ENCODE assay signal across 10 mouse cellular contexts in the genomic region with DNA sequence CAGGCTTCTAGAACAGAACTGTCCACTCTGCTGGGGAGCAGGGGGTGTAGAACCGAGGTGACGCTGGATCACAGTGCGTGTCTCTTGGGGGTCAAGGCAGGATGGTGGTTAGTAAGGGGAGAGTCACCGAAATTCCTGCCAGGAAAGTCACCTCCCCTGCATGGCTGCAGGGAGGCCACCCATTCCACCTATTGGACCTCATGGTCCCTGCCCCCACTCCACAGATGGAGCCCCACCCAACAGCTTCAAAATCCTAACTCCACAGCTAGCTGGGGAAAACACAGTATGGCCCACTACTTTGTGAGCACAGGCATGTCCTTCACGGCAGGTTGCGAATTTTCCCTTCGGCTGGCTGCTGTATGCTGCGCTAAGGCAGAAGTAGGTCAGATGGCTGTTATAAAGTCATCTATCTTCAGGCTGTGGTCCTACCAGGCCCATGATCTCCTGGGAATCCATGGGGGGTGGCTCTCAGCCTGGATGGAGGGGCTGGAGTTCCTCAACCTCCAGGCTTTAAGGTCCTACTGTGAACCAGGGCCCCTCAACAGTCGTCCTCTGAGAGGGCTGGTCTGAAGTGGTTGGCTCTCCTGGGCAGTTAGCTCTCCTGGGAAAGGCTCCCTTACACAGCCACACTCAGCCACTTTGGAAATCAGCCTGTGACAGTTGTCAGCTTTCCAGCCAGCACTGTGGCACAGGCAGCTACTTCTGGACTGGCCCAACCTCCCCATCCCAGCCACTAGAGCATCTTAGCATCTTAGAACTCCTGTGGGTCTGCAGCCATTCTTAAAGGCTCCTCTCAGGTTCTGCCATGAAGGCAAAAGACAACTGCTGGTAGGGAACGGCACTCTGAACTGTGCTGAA.
DNase-seq lines count a peak whose midpoint lies in the region; ATAC-seq lines count a peak whose summit lies in the region.
"Had no signal": no experiment of that assay in that cellular context is flagged by ENCODE, and none has a peak within 500 bp of the region (broad histone marks: within the 10 kb centered on the region; RNA-seq: fewer than 3 reads in every experiment).

No protein-coding gene starts in this region.

- H3K4me2 ChIP-seq in forebrain, embryonic 12.5 days: no peak overlapping the region
- H3K4me2 ChIP-seq in heart, embryonic 13.5 days: no peak overlapping the region
- no peak overlapping the region for H3K4me2 ChIP-seq in intestine, embryonic 16.5 days (ENCODE audit: low read depth, low read length)
- H3K4me2 ChIP-seq in forebrain, embryonic 15.5 days (replicated peaks): no peak overlapping the region

- 92% methylated on average over 10 of the region's 10 CpGs for WGBS in forebrain, embryonic 10.5 days
- 91% methylated on average over 10 of the region's 10 CpGs for WGBS in forebrain, embryonic 12.5 days
- WGBS in heart, embryonic 13.5 days: 81% methylated on average over 10 of the region's 10 CpGs
- 82% methylated on average over 10 of the region's 10 CpGs for whole genome bisulfite sequencing in intestine, embryonic 16.5 days
- WGBS in forebrain, embryonic 15.5 days: 84% methylated on average over 10 of the region's 10 CpGs

- peaks cover 30% of the 10 kb centered on the region for H3K4me1 ChIP-seq in forebrain, embryonic 10.5 days
- peaks cover 21% of the 10 kb centered on the region for H3K4me1 ChIP-seq in forebrain, embryonic 12.5 days
- H3K4me1 ChIP-seq in heart, embryonic 13.5 days: peaks cover 74% of the 10 kb centered on the region
- peaks cover 13% of the 10 kb centered on the region for H3K4me1 ChIP-seq in intestine, embryonic 16.5 days (ENCODE audit: control insufficient read depth, insufficient read depth, low read length)
- peaks cover 15% of the 10 kb centered on the region for H3K4me1 ChIP-seq in forebrain, embryonic 15.5 days

- no peak overlapping the region for H3K9ac ChIP-seq in forebrain, embryonic 12.5 days
- no peak overlapping the region for H3K9ac ChIP-seq in heart, embryonic 13.5 days
- no peak overlapping the region for H3K9ac ChIP-seq in intestine, embryonic 16.5 days (ENCODE audit: low read depth, low read length)
- H3K9ac ChIP-seq in forebrain, embryonic 15.5 days (replicated peaks): no peak overlapping the region

- DNase-seq in forebrain, embryonic 10.5 days (ENCODE audit: extremely low spot score, low spot score): no peak
- DNase-seq in 3T3-L1 (ENCODE audit: low read depth, low spot score): peak; percentile 82
- peak; percentile 62 for DNase-seq in cerebellum, adult 9-10 months
- DNase-seq in c-Kit-positive CD71-positive TER-119-positive erythroid progenitor cells, embryonic 14.5 days (ENCODE audit: low spot score): no peak
- DNase-seq: right cerebral cortex, adult 18-20 months; thymus, adult 18-20 months had no signal

- no peaks in the 10 kb centered on the region for H3K9me3 ChIP-seq in forebrain, embryonic 10.5 days
- no peaks in the 10 kb centered on the region for H3K9me3 ChIP-seq in forebrain, embryonic 12.5 days
- H3K9me3 ChIP-seq in heart, embryonic 13.5 days: no peaks in the 10 kb centered on the region
- H3K9me3 ChIP-seq in intestine, embryonic 16.5 days (ENCODE audit: control insufficient read depth, low read length): no peaks in the 10 kb centered on the region
- H3K9me3 ChIP-seq in forebrain, embryonic 15.5 days: no peaks in the 10 kb centered on the region

- ATAC-seq in forebrain, embryonic 12.5 days (ENCODE audit: low FRiP score): no peak
- ATAC-seq in heart, embryonic 13.5 days (ENCODE audit: extremely low read depth, insufficient number of reproducible peaks, low FRiP score, low TSS enrichment): no peak
- no peak for ATAC-seq in intestine, embryonic 16.5 days
- no peak for ATAC-seq in forebrain, embryonic 15.5 days (replicated peaks)

- H3K4me3 ChIP-seq in forebrain, embryonic 10.5 days: no peak overlapping the region
- no peak overlapping the region for H3K4me3 ChIP-seq in forebrain, embryonic 12.5 days (replicated peaks)
- H3K4me3 ChIP-seq in heart, embryonic 13.5 days: no peak overlapping the region
- H3K4me3 ChIP-seq in intestine, embryonic 16.5 days (ENCODE audit: low read length): no peak overlapping the region
- no peak overlapping the region for H3K4me3 ChIP-seq in forebrain, embryonic 15.5 days

- H3K27me3 ChIP-seq in forebrain, embryonic 10.5 days (ENCODE audit: poor library complexity, severe bottlenecking): no peaks in the 10 kb centered on the region; the same call in 1 of the 2 replicates
- H3K27me3 ChIP-seq in forebrain, embryonic 12.5 days: no peaks in the 10 kb centered on the region
- H3K27me3 ChIP-seq in heart, embryonic 13.5 days (replicated peaks): no peaks in the 10 kb centered on the region
- H3K27me3 ChIP-seq in intestine, embryonic 16.5 days (replicated peaks; ENCODE audit: control insufficient read depth, insufficient read depth, low read length): no peaks in the 10 kb centered on the region
- H3K27me3 ChIP-seq in forebrain, embryonic 15.5 days: no peaks in the 10 kb centered on the region

- 0 out of 2 replicates have a peak overlapping the region, but pooled peaks have one; percentile 35 for H3K27ac ChIP-seq in forebrain, embryonic 10.5 days
- no peak overlapping the region for H3K27ac ChIP-seq in forebrain, embryonic 12.5 days
- peak overlapping the region; percentile 53 for H3K27ac ChIP-seq in heart, embryonic 13.5 days (replicated peaks)
- no peak overlapping the region for H3K27ac ChIP-seq in intestine, embryonic 16.5 days (ENCODE audit: low read length)
- H3K27ac ChIP-seq in forebrain, embryonic 15.5 days (replicated peaks): no peak overlapping the region

- H3K36me3 ChIP-seq in forebrain, embryonic 10.5 days (replicated peaks): no peaks in the 10 kb centered on the region
- H3K36me3 ChIP-seq in forebrain, embryonic 12.5 days (replicated peaks): no peaks in the 10 kb centered on the region
- no peaks in the 10 kb centered on the region for H3K36me3 ChIP-seq in heart, embryonic 13.5 days
- no peaks in the 10 kb centered on the region for H3K36me3 ChIP-seq in intestine, embryonic 16.5 days (ENCODE audit: control insufficient read depth, insufficient read depth, low read length)
- no peaks in the 10 kb centered on the region for H3K36me3 ChIP-seq in forebrain, embryonic 15.5 days

Comparison
In these comparisons a context has a peak if more than half of its experiments do, and no peak if none do; other contexts are left out.
1. H3K27ac ChIP-seq: peak in forebrain, embryonic 10.5 days (single experiment) and heart, embryonic 13.5 days (single experiment); none in forebrain, embryonic 12.5 days (single experiment), intestine, embryonic 16.5 days (single experiment) and forebrain, embryonic 15.5 days (single experiment).
2. DNase-seq: peak in 3T3-L1 (single experiment) and cerebellum, adult 9-10 months (single experiment); none in forebrain, embryonic 10.5 days (single experiment) and c-Kit-positive CD71-positive TER-119-positive erythroid progenitor cells, embryonic 14.5 days (single experiment).